Mouse (Mus musculus) thymus, postnatal 0 days (tissue): ENCODE data around the gene Fam57b. TPM values are rescaled to one million over a fixed set of nuclear protein-coding genes. Genes with fewer than 3 reads are reported as not detected.
A peak's percentile ranks its signal among the peaks of the same experiment; 100 is the strongest.

ENCODE experiments used
- DNase-seq: peaks from one replicate; pipeline ENCODE4 v3.0.0-alpha.2; 2015; ENCODE audit warnings: low spot score
- polyA plus RNA-seq: library from polyadenylated mRNA; unstranded; fragments of >200 nt; fragmentation: Nextera tagmentation; extraction: Ambion mirVana; gene quantifications from 2 replicates; pipeline ENCODE4 v1.2.1, GENCODE M21; 2015

Gene Fam57b
- 0.19 and 0.20 TPM in 2 replicates for polyA plus RNA-seq

DNA sequence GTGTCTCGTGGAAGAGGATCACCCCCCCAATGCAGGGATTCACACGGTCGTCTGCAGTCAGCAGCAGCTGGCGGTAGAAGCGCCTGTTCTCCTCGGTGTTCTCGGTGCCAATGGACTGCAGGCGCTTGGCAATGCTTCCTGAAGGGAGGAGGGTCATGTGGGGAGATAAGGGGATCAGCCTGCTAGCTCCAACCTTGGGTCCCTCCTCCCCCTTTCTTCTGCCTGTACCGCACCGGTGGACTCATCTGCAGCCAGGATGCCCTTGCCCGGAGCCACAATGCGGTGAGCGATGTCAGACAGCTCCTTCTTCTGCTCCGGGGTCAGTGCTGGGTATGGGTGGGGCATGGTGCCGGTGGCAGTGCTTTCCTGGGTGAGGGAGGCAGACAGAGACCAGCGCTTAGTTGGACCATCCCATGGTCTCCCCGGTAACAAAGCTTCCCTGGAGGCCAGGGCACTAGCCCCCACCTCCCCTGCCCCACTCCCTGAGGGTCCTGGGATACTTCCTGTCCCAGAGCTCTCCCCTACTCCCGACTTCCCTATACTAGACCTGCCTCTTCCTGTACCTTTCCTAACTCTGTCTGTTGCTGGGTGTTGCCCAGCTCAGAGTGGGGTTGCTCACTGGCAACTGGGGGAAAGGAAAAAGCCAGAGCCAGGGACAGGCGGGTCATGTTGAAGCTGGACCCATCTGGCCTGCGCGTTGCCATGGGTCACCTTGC, at the start of gene Fam57b:
TSS of gene Fam57b (plus strand) at position 258 of the 716 bp plus-strand sequence.
- peak; percentile 7 for DNase-seq

DNA sequence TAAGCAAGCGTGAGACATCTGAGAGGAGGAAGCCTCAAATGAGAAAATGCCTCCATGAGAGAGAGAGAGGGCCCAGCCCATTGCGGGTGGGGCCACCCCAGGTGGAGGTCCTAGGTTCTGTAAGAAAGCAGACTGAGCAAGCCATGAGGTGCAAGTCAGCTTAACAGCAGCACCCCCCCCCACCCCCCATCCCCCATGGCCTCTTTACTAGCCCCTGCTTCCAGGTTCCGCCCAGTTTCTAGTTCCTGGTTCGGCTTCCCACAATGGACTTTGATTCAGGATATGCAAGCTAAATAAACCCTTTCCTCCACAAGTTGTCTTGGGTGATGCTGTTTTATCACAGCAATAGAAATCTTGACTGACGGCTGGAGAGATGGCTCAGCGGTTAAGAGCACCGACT, 48.6 kb upstream of the Fam57b start:
- DNase-seq = no peak

DNA sequence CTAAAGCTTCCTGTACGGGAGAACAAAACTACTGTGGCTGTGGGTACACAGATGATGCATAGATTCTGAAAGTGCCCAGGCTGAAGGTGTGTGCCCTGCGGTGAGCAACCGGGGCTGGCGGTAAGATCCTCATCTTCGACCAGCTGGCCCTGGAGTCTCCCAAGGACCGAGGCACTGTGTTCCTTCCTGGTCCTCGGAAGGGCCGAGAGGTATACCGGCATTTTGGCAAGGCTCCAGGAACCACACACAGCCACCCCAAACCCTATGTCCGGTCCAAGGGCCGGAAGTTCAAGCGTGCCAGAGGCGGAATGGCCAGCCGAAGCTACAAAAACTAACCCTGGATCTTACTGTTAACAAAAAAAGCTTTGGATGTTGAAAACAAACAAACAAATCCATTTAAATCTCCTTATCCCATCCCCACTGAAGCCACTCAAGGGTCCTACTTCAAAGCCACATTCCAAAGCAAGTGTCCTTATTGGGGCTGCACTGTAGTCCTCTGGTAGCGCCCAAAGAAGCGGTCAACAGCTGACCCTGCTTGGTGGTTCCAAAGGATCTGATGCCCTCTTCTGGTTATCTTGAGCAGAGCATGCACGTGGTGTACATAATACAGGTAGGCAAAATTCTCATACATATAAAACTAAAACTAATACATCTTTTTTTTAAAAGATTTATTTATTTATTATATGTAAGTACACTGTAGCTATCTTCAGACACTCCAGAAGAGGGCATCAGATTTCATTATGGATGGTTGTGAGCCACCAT, 47.7 kb upstream of the Fam57b start:
- DNase-seq = no peak

DNA sequence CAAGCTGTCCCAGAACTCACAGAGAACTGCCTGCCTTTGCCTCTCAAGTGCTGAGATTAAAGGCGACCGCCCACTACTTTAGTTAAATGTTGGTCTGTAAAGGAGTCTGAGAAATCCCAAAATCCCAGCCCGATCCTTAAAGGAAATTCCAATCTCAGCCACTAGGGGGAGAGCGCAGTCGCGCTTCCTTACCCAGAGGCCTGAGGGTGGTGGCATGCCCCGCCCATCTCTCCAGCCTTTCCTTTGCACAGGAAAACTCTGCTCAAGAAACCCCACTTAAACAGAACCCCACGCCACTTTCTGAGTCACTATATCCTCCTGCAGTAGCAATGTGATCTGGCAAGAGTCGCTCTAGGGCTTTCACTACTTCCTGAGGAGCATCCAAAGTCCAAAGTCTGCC, 42.6 kb upstream of the Fam57b start:
- DNase-seq = peak; percentile 63

DNA sequence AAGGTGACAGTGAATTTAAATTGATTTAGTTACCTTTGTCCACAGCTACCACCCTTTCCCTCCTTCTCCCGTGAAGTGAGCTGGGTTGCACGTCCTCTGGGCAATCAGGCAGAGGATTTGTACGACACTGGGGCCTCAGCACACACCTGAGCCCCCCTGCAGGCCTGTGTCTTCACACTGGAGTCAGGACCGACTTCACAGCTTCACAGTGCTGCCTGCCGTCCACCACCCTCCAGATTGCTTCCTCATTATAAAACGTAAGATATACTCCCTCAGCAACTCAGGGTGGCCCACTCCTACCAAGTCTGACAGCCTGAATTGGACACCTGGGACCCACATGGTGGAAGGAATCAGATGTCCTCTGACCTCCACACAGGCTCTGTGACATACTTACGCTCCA, 38.9 kb upstream of the Fam57b start:
- DNase-seq = no peak

DNA sequence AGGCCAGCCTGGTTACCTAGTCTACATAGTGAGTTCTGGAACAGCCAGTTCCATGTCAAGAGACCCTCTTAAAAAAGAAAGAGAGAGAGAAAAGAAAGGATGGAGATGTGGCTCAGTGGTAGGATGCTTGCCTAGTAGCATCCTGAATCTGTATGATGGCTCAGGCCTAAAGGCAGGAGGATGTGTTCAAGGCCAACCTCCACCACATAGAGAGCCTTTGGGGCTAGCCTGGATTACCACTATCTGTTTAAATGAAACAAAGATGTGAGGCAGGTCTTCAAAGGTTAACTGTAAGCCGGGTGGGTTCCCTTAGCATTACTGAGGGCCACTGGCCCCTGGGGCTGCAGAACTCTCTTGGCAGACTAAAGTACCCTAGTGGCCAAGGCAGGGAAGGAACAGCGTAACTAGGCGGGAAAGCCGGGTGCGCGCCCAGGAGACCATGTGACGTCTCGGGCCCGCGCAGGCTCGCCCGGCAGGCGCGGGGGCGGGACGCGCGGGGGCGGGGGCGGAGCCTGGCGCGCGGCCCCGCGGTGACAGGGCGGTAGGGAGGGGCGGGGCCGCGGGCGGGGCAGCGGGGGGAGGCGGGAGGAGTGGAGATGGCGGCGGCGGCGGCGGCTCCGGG, 38.3 kb upstream of the Fam57b start, which contains the start of gene Mapk3:
TSS of gene Mapk3 (plus strand) at position 552 of the 622 bp plus-strand sequence.
- DNase-seq = peak; percentile 96

DNA sequence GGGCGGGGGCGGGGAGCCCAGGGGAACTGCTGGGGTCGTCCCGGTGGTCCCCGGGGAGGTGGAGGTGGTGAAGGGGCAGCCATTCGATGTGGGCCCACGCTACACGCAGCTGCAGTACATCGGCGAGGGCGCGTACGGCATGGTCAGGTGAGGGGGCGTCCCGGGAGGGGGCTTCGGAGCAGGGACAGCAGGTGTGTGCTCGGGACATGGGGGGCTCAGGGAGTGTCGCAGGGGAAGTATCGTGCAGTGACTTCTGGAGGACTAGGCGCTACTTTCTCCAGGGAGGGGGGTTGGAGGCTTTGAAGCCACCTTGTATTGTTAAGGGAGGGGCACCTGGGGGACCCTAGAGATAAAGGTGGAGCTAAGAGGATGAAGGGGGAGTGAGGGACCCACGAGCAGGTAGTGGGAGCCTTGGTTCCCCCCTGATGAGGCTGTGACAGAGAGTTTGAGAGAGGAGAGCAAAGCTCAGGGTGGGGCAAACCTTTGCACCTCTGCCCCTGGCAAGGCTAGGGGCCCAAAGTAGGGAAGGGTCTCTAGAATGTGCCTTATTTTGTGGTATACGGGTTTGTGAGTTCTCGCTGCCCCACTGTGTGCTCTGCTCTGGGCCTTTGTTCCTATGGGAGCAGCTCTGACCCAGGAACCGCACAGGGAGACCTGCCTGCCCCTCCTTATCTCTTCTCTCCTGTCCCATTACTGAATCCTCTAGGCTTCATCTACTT, 37.6 kb upstream of the Fam57b start:
- no peak for DNase-seq

DNA sequence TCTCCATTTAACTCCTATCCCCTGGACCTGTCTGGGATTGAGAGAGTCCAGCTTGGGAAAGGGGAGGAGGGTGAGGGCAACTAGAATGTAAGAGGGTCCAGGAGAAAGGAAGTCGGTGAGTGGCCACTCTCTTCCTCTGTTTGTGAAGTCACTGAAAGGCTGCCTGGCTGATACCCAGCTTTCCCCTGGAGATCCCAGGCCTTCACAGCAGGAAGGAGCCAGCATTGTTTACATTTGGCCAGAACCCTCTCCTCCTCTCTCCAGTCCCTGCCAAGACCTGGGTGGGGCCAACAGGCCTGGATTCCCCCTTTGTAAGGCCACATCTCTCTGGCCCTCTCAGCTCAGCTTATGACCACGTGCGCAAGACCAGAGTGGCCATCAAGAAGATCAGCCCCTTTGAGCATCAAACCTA, 37.1 kb upstream of the Fam57b start:
- no peak for DNase-seq

DNA sequence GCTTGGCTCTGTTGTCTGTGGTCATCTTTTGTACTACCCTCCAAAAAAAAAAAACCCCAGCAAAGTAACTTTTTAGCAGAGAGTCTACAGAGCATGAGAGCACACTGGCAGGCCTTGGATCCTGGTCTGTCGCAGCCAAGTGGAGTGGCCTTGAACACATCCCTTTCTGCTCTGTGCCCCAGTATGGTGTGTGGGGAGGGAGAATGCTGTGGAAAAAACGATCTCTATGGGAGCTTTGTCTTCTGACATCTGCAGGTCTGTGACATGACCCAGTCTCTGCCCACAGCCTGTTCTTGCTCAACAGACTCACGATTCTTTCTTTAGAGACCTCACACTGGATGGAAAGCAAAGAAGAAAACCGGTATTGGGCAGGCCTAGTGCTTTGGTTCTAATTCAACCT, 36.5 kb upstream of the Fam57b start:
- no peak for DNase-seq

DNA sequence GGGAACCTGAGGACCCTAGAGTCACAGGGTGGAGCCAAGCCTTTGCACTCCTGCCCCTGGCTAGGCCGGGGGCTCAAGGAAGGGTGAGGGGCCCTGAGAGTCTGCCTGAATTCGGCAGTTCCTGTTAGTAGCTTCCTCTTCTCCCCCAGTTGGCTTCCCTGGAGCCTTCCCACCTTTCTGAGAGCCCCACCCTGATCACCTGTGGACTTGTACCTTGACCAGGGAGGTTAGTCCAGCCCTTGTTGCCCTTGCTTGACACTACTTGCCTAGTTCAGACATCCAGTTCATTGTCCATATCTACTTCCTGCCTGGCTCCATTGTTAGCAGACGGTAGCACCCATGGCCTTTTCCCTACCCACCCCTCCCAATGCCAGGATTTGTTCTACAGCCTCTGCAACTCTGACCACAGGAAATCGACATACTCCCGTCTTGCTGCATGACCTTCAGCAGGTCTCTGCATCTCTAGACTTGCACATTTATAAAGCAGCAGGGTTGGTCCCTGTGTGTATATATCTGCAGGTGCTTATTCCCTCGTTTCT, 35.9 kb upstream of the Fam57b start:
- no peak for DNase-seq

DNA sequence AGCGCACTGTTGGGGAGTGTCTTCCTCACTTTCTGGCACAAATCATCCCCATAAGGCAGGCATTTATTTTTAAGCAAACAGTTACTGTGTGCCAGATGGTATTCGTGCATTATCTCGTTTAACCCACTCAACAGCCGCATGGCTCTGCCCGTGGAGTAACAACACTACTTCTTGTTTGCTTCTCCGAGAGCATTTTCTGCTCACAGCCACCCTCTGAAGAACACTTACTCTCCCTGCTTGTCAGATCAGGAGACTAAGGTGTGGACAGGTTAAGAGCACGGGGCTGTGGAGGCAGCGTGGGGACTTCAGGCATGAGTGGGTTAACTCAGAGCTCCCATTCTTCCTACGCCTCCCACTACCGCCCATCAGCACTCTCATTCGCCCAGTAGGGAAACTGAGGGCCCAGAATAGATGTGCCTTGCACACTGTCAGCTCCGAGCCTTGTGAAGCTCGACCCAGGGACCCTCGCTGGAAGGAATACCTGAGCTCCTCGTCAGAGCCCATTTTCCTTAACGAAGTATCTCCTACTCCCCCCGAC, 34.9 kb upstream of the Fam57b start:
- DNase-seq = no peak

DNA sequence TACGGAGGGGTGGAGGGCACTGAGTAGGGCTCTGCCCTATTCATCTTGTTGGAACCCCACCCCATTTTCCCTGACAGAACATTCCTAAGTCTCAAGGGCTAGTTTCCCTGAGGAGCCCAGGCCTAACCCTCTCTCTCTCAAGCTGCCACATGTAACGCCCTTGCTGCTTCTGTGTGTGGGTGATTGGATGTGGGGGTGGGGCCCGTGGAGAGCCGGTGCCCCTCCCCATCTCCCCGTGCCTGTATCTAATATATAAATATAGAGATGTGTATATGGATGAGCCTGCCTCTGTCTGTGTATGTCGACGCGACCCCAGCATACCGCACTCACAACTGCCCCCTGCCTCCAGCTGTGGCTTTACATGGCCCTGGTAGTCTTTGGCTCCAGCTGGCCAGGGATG, 31.9 kb upstream of the Fam57b start:
- DNase-seq = no peak

DNA sequence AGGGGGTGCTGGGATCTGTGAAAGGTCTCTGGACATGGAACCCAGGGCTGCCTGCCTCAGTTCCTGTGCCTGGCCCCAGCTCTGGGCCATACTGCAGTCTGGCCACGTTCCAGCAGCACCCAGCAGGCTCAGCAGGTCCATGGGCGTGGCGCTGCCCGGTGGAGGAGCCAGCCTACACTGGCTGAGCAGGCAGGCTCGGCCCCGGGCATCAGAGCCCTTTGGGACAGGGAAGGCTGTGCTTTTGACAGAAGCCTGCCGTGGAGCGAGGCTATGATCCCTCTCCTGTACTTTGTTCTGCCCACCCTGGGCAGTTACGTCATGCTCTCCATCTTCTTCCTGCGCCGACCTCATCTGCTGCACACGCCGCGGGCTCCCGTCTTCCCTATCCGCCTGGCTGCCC, 31.3 kb upstream of the Fam57b start, which contains the start of gene Gdpd3:
TSS of gene Gdpd3 (plus strand) at position 134 of the 400 bp plus-strand sequence.
- DNase-seq = no peak

DNA sequence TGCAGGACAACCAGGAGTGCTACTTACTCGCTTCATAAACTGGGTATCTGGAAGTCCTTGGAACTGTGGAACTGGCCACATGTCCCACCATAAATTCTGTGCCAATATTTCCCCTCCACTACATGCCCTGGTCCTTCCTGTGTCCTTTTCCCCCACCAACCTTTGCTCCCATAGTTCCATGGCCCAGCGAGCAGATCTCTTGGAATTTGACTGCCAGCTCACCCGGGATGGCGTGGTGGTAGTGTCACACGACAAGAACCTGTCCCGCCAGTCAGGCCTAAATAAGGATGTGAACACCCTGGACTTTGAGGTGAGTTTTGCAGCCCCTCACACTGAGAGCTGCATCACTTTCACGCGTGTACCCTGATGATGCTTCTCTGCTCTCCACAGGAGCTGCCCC, 30.5 kb upstream of the Fam57b start:
- no peak for DNase-seq

DNA sequence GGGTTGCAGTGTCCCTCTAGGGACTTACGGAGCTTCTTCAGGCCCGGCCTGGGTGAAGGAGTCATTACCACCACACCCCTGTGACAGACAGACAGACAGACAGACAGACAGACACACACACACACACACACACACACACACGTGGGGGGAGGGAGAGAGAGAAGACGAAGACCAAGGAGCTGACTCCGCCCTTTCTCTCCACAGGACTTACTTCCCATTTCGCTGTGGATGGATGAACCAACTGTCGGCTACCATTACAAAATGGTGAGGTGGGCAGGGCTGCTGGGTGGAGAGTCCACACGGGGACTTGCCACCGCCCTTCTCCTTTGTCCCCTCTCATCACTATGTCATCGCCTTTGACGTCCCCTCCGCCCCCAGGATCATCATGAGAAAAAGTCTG, 26.7 kb upstream of the Fam57b start:
- DNase-seq = no peak

DNA sequence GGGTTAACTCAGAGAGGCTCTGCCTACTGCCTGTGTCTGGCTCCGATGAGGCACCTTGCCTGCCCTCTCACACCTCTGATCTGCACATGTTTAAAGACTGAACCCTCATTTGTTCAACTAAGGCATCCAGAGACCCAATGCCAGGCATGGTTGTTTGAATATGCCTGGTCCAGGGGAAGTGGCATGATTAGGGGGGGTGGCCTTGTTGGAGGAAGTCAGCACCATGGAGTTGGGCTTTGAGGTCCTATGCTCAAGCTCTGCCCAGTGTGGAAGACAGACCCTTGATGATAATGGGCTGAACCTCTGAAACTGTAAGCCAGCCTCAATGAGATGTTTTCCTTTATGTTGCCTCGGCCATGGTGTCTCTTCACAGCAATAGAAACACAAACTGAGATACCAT, 24.1 kb upstream of the Fam57b start:
- no peak for DNase-seq

DNA sequence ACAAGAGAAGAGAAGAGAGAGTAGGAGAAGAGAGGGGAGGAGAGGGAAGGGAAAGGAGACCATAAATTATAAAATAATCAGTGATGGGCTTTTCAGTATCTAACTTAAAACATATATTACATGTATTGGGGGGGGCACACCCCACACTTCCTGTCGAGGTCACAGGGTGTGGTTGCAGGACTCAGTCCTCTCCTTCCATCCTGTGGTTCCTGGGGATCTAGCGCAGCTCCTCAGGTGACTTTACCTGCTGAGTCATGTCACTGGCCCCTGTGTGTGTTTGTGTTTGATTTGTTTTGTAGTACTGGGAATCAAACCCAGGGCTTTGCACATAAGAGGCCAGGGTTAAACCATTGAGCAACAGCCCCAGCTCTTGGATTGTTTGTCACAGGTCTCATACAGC, 23.0 kb upstream of the Fam57b start:
- DNase-seq = no peak

DNA sequence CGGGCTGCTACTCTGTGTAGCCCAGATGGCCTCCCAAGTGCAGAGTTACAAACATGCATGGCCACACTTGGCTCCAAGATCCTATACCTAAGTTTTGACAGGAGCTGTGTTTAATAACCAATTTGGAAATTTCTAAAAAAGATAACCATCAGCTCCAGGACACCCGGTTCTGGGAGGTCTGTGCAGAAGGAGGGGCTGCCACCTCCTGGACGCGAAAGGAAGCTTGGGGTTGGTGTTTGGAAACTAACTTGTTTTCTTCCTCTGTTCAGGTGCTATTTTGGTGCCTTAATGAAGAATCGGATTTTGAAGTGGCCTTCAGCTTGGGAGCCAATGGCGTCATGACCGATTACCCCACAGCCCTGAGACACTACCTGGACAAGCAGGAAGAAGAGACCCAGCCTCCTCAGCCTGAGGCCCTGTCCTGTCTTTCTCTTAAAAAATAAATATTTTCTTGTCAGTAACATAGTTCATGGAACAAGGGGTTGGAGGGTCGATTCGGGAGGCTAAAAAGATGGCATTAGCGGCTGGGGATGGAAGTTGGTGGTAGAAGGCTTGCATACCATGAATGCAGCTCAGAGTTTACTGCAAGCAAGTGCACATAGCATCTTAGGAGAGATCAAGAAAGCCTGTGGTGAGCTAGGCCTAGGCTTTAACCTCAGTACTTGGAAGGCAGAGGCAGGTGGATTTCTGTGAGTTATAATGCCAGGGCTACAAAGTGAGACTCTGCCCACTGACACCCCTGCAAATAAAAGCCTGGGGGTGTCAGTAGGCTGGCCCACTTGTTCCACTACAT, 22.1 kb upstream of the Fam57b start:
- DNase-seq = no peak

DNA sequence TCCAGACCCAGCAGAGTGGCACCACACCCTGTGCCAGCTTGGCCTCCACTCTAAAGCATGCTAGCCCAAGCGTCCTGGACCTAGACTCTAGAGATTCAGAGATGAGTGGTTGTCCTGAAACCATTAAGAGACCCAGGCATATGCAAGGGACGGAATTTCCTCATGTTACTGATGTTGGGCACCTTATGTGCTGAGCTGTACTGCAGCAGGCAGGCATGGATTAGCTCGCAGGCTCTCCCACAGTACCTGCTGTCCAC, 21.6 kb upstream of the Fam57b start:
- no peak for DNase-seq

DNA sequence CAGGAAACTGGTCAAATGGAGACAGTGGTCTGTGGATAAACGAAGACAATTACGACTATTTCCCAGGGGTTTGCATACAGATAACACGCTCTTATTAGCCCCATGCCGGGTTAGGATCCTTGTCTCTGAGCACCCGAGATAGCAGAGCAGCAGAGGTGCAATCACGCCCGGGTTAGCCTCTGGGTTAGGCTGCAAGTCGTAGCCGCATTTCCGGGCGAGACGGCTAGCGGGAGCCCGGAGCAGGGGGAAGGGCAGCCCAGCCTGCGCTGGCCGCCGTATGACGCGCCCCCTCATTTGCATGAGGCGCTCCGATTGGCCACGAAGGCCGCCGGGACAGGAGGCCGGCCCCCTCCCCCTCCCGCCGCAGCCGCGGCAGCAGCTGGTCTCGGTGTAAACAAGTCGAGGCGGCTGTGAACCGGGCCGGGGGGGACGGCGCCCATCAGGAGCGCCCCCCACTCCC, 20.8 kb upstream of the Fam57b start, which contains the start of gene Ypel3:
TSS of gene Ypel3 (plus strand) at position 358 of the 460 bp plus-strand sequence.
- DNase-seq = peak; percentile 95
